Mouse (Mus musculus) mammary gland, adult 2 months (tissue): Measurements from ENCODE around the gene Gm5936. TPM values are rescaled to one million over a fixed set of nuclear protein-coding genes. Genes with fewer than 3 reads are reported as not detected.

Source experiments
- polyA plus RNA-seq: library from polyadenylated mRNA; depleted of rRNA; stranded (reverse); fragments of >200 nt; gene quantifications from 2 replicates; pipeline ENCODE4 v1.2.3, GENCODE M21; 2012; ENCODE audit warnings: low replicate concordance; rRNA removed

Gene Gm5936
- not detected in 2 replicates for polyA plus RNA-seq

GRCm38 (mm10) chrX:74836842-74837522 lies at the start of gene Gm5936:
Gene Gm5936, plus strand, starts transcription at chrX:74837196.

Other genes starting within 250 kb of the Gm5936 start
- not detected in 2 replicates for gene Olfr1325, start 244.5 kb upstream of the Gm5936 start, polyA plus RNA-seq
- 0.04 TPM in 1 of 2 replicates, not detected in the other for gene Gm5640, start 191.6 kb upstream of the Gm5936 start, polyA plus RNA-seq
- gene Gm6890, start 96.3 kb upstream of the Gm5936 start, polyA plus RNA-seq: not detected in 2 replicates
- gene Gab3, start 248.3 kb downstream of the Gm5936 start, polyA plus RNA-seq: 1.8 and 2.8 TPM in 2 replicates